17 mouse cellular contexts compared by ENCODE assay signal in genomic region chr16:12770482-12770881, GRCm38 (mm10).
DNase-seq lines count a peak whose midpoint lies in the region; ATAC-seq and TF ChIP-seq lines count a peak whose summit lies in the region.
"Had no signal": no experiment of that assay in that cellular context is flagged by ENCODE, and none has a peak within 500 bp of the region (broad histone marks: within the 10 kb centered on the region; RNA-seq: fewer than 3 reads in every experiment).

No protein-coding gene starts in this region.

- peak; percentile 61 for DNase-seq in forebrain, embryonic 14.5 days (ENCODE audit: low spot score)
- DNase-seq in forebrain, embryonic 10.5 days (ENCODE audit: extremely low spot score, low spot score) = no peak
- DNase-seq in brain, adult 2 months (ENCODE audit: low read depth, low spot score) = peak; percentile 53
- DNase-seq in brain, embryonic 14.5 days (ENCODE audit: low read depth) = peak; percentile 77
- DNase-seq in forebrain, postnatal 0 days = peak; percentile 50
- DNase-seq in left cerebral cortex, postnatal 10 days (ENCODE audit: extremely low spot score in 1 of 2, low spot score in 2 of 2) = no peak
- DNase-seq in left cerebral cortex, postnatal 14 days (ENCODE audit: low spot score in 2 of 2) = no peak
- DNase-seq: adrenal gland, adult 2 months; adrenal gland, postnatal 10 days; adrenal gland, postnatal 25 days; cerebellum, adult 11 months; cerebellum, adult 2 months; cerebellum, adult 9-10 months; cerebellum, postnatal 10 days; cerebellum, postnatal 25 days had no signal

- H3K9ac ChIP-seq in forebrain, embryonic 14.5 days (ENCODE audit: low read length) = no peak overlapping the region
- H3K9ac ChIP-seq in forebrain, postnatal 0 days = no peak overlapping the region
- H3K9ac ChIP-seq: embryonic facial prominence, embryonic 12.5 days had no signal

- H3K4me2 ChIP-seq in forebrain, embryonic 14.5 days (ENCODE audit: low read length) = no peak overlapping the region
- H3K4me2 ChIP-seq in forebrain, postnatal 0 days (ENCODE audit: low read depth) = no peak overlapping the region
- H3K4me2 ChIP-seq: embryonic facial prominence, embryonic 12.5 days had no signal

- no peaks in the 10 kb centered on the region for H3K9me3 ChIP-seq in forebrain, embryonic 14.5 days (replicated peaks; ENCODE audit: control insufficient read depth, low read length)
- no peaks in the 10 kb centered on the region for H3K9me3 ChIP-seq in forebrain, embryonic 10.5 days
- no peaks in the 10 kb centered on the region for H3K9me3 ChIP-seq in forebrain, postnatal 0 days (ENCODE audit: low read length)
- H3K9me3 ChIP-seq: embryonic facial prominence, embryonic 10.5 days; embryonic facial prominence, embryonic 12.5 days had no signal

- H3K4me1 ChIP-seq in forebrain, embryonic 14.5 days (ENCODE audit: control insufficient read depth, insufficient read depth, low read length) = no peaks in the 10 kb centered on the region
- H3K4me1 ChIP-seq in forebrain, embryonic 10.5 days = no peaks in the 10 kb centered on the region
- H3K4me1 ChIP-seq in forebrain, postnatal 0 days (ENCODE audit: insufficient read depth) = no peaks in the 10 kb centered on the region
- H3K4me1 ChIP-seq: embryonic facial prominence, embryonic 10.5 days; embryonic facial prominence, embryonic 12.5 days had no signal

- TF ChIP-seq CTCF in brain, embryonic 14.5 days (IDR thresholded peaks at IDR 0.05; ENCODE audit: borderline replicate concordance, extremely low read depth, insufficient read depth, insufficient read length) = no peak
- peak; percentile 22; the same call in 1 of the 2 replicates for TF ChIP-seq CTCF in forebrain, postnatal 0 days (IDR thresholded peaks at IDR 0.05; ENCODE audit: low read depth)

- H3K27me3 ChIP-seq in forebrain, embryonic 14.5 days (replicated peaks; ENCODE audit: control insufficient read depth, insufficient read depth, low read length) = no peaks in the 10 kb centered on the region
- no peaks in the 10 kb centered on the region for H3K27me3 ChIP-seq in forebrain, embryonic 10.5 days (ENCODE audit: poor library complexity, severe bottlenecking)
- no peaks in the 10 kb centered on the region for H3K27me3 ChIP-seq in forebrain, postnatal 0 days (ENCODE audit: insufficient read depth, low read length)
- H3K27me3 ChIP-seq: embryonic facial prominence, embryonic 12.5 days had no signal

- H3K36me3 ChIP-seq in forebrain, embryonic 14.5 days (ENCODE audit: control insufficient read depth, insufficient read depth, low read length) = no peaks in the 10 kb centered on the region
- H3K36me3 ChIP-seq in forebrain, embryonic 10.5 days (replicated peaks) = no peaks in the 10 kb centered on the region
- H3K36me3 ChIP-seq in forebrain, postnatal 0 days (ENCODE audit: insufficient read depth) = no peaks in the 10 kb centered on the region
- H3K36me3 ChIP-seq: embryonic facial prominence, embryonic 10.5 days; embryonic facial prominence, embryonic 12.5 days had no signal

- no peak overlapping the region for H3K4me3 ChIP-seq in forebrain, embryonic 14.5 days (ENCODE audit: low read depth, low read length)
- H3K4me3 ChIP-seq in forebrain, embryonic 10.5 days = no peak overlapping the region
- no peak overlapping the region for H3K4me3 ChIP-seq in forebrain, postnatal 0 days (ENCODE audit: low read depth, low read length)
- H3K4me3 ChIP-seq: embryonic facial prominence, embryonic 10.5 days; embryonic facial prominence, embryonic 12.5 days had no signal

- no peak overlapping the region for H3K27ac ChIP-seq in forebrain, embryonic 14.5 days (ENCODE audit: low read depth, low read length)
- H3K27ac ChIP-seq in forebrain, embryonic 10.5 days = no peak overlapping the region
- no peak overlapping the region for H3K27ac ChIP-seq in forebrain, postnatal 0 days (ENCODE audit: low read depth, low read length)
- H3K27ac ChIP-seq: embryonic facial prominence, embryonic 10.5 days; embryonic facial prominence, embryonic 12.5 days had no signal

- WGBS in forebrain, embryonic 14.5 days = 69% methylated on average over 5 of the region's 5 CpGs
- WGBS in forebrain, embryonic 10.5 days = 91% methylated on average over 5 of the region's 5 CpGs
- WGBS in forebrain, postnatal 0 days = 57% methylated on average over 5 of the region's 5 CpGs

- ATAC-seq in forebrain, embryonic 14.5 days = peak; percentile 32; the same call in 1 of the 2 replicates
- peak; percentile 89 for ATAC-seq in forebrain, postnatal 0 days

- intact Hi-C loops in left cerebral cortex, postnatal 10 days (cut with DNase I) = no loop called here
- intact Hi-C loops in left cerebral cortex, postnatal 14 days (cut with DNase I) = no loop called here

- TF ChIP-seq POLR2A in brain, embryonic 14.5 days (IDR thresholded peaks at IDR 0.05; ENCODE audit: borderline replicate concordance, extremely low read depth, insufficient read depth, insufficient read length, poor library complexity, severe bottlenecking) = no peak

Comparison
In these comparisons a context has a peak if more than half of its experiments do, and no peak if none do; other contexts are left out.
1. DNase-seq: peak in forebrain, embryonic 14.5 days (single experiment), brain, adult 2 months (single experiment), brain, embryonic 14.5 days (single experiment) and forebrain, postnatal 0 days (single experiment); none in forebrain, embryonic 10.5 days (single experiment), left cerebral cortex, postnatal 10 days (0 of 2) and left cerebral cortex, postnatal 14 days (0 of 2).